Mouse (Mus musculus) limb, embryonic 15.5 days (tissue): ENCODE measurements around the gene Tacr2. TPM values are rescaled to one million over a fixed set of nuclear protein-coding genes. Genes with fewer than 3 reads are reported as not detected.

Experiments
- ATAC-seq: fragments of 200-750 bp; cut with Nextera tagmentation; 2 replicates; pipeline ENCODE4 v1.8.0; 2017; ENCODE audit warnings: low read depth, moderate TSS enrichment; ENCODE audit not compliant: insufficient number of reproducible peaks, low FRiP score, low TSS enrichment
- H3K27ac ChIP-seq: fragments of 300-500 bp; sonication (generic); 2 replicates; pipeline ENCODE4 v1.5.1; 2015; ENCODE audit warnings: moderate library complexity, mild to moderate bottlenecking, inconsistent platforms
- H3K27me3 ChIP-seq: fragments of 300-500 bp; sonication (generic); 2 replicates; pipeline ENCODE4 v1.6.1; 2015; ENCODE audit warnings: inconsistent platforms
- H3K36me3 ChIP-seq: fragments of 300-500 bp; sonication (generic); 2 replicates; pipeline ENCODE4 v1.6.1; 2015; ENCODE audit warnings: inconsistent platforms
- H3K4me1 ChIP-seq: fragments of 300-500 bp; sonication (generic); 2 replicates; pipeline ENCODE4 v1.6.1; 2015; ENCODE audit warnings: inconsistent platforms
- H3K4me2 ChIP-seq: fragments of 300-500 bp; sonication (generic); 2 replicates; pipeline ENCODE4 v1.6.1; 2015; ENCODE audit warnings: mild to moderate bottlenecking, inconsistent platforms
- H3K4me3 ChIP-seq: fragments of 300-500 bp; sonication (generic); 2 replicates; pipeline ENCODE4 v1.5.1; 2015; ENCODE audit warnings: mild to moderate bottlenecking, inconsistent platforms
- H3K9ac ChIP-seq: fragments of 300-500 bp; sonication (generic); 2 replicates; pipeline ENCODE4 v1.6.1; 2015; ENCODE audit warnings: inconsistent platforms
- H3K9me3 ChIP-seq: fragments of 300-500 bp; sonication (generic); 2 replicates; pipeline ENCODE4 v1.6.1; 2016; ENCODE audit warnings: inconsistent platforms
- whole genome bisulfite sequencing: fragments of 180-500 bp; shearing (Covaris S2); methylation state at CpG from one replicate; pipeline ENCODE4 v1.1.7; 2015; 5-methylcytosine and 5-hydroxymethylcytosine counted together
- polyA plus RNA-seq: library from polyadenylated mRNA; unstranded; fragments of >200 nt; fragmentation: Nextera tagmentation; extraction: Ambion mirVana; gene quantifications from 2 replicates; pipeline ENCODE4 v1.2.1, GENCODE M21; 2015

Tacr2 gene
- polyA plus RNA-seq, 1 experiment from 2014 or later, result not detected

GRCm38 (mm10) chr10:62221647-62222046 is 30.6 kb upstream of the Tacr2 start:
- no peak overlapping the region for H3K4me3 ChIP-seq
- H3K4me1 ChIP-seq, result 0 out of 2 replicates have a peak, but pooled peaks cover 3% of the 10 kb centered on the region
- no peak for ATAC-seq
- H3K9me3 ChIP-seq, result no peaks in the 10 kb centered on the region
- no peak overlapping the region for H3K27ac ChIP-seq
- H3K27me3 ChIP-seq, result no peaks in the 10 kb centered on the region
- no peaks in the 10 kb centered on the region for H3K36me3 ChIP-seq
- 70% methylated on average over 2 of the region's 2 CpGs for WGBS
- no peak overlapping the region for H3K9ac ChIP-seq
- H3K4me2 ChIP-seq, result no peak overlapping the region

- no peaks in the 10 kb centered on the region for H3K27me3 ChIP-seq
- 0 out of 2 replicates have a peak, but pooled peaks cover 3% of the 10 kb centered on the region for H3K4me1 ChIP-seq
- WGBS, result 72% methylated on average over 17 of the region's 17 CpGs
- no peaks in the 10 kb centered on the region for H3K36me3 ChIP-seq
- no peaks in the 10 kb centered on the region for H3K9me3 ChIP-seq
- no peak overlapping the region for H3K4me2 ChIP-seq
- no peak overlapping the region for H3K9ac ChIP-seq
- no peak overlapping the region for H3K27ac ChIP-seq
- H3K4me3 ChIP-seq, result no peak overlapping the region
- ATAC-seq, result no peak
Observed at GRCm38 (mm10) chr10:62222777-62223176, 29.5 kb upstream of the Tacr2 start.

- H3K9ac ChIP-seq, result no peak overlapping the region
- 0 out of 2 replicates have a peak, but pooled peaks cover 3% of the 10 kb centered on the region for H3K4me1 ChIP-seq
- H3K27me3 ChIP-seq, result no peaks in the 10 kb centered on the region
- no peak overlapping the region for H3K27ac ChIP-seq
- H3K36me3 ChIP-seq, result no peaks in the 10 kb centered on the region
- H3K4me2 ChIP-seq, result no peak overlapping the region
- ATAC-seq, result no peak
- H3K4me3 ChIP-seq, result no peak overlapping the region
- H3K9me3 ChIP-seq, result no peaks in the 10 kb centered on the region
- WGBS, result 61% methylated on average over 6 of the region's 6 CpGs
Observed at GRCm38 (mm10) chr10:62224231-62224630, 28.0 kb upstream of the Tacr2 start.

DNA sequence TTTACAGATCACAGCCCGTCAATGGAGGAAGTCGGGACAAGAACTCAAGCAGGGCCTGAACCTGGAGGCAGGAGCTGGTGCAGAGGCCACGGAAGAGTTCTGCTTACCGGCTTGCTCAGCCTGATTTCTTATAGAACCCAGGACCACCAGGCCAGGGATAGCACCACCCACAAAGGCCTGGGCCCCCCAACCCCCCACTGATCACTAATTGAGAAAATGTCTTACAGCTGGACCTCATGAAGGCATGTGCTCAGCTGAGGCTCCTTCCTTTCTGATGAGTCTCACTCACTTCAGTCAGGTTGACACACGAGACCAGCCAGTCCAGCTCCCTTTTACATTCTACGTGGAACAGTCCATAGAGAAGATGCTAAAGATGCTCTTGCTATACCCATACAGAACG is 26.4 kb upstream of the Tacr2 start:
- Histone ChIP-seq H3K27me3 (no peaks in the 10 kb centered on the region), H3K9ac (no peak overlapping the region), H3K27ac (no peak overlapping the region), H3K4me1 (peaks cover 8% of the 10 kb centered on the region), H3K9me3 (no peaks in the 10 kb centered on the region), H3K4me3 (no peak overlapping the region), H3K36me3 (no peaks in the 10 kb centered on the region), H3K4me2 (no peak overlapping the region)
- 61% methylated on average over 7 of the region's 7 CpGs for WGBS
- ATAC-seq, result no peak

DNA sequence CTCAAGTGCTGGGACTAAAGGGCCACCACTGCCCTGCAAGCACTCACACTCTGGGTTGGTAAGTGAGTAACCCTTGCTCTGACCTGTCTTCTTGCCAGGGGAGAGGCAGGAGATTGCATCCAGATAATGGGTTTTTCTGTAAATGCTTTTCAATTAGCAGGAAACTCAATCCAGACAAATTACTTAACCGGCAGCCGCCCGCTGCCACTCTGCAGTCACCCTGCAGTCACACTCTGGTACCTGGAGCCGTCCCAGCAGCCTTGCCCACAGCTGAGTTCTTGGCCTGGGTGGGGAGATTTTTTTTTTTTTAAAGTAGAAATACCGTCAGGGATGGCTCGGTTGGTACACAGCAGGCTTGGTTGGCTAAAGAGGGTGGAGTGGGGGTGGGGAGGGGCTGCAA is 24.1 kb upstream of the Tacr2 start:
- no peak overlapping the region for H3K4me3 ChIP-seq
- no peaks in the 10 kb centered on the region for H3K27me3 ChIP-seq
- H3K4me1 ChIP-seq, result peaks cover 10% of the 10 kb centered on the region
- WGBS, result 52% methylated on average over 6 of the region's 6 CpGs
- ATAC-seq, result no peak
- no peaks in the 10 kb centered on the region for H3K36me3 ChIP-seq
- H3K9me3 ChIP-seq, result no peaks in the 10 kb centered on the region
- no peak overlapping the region for H3K9ac ChIP-seq
- no peak overlapping the region for H3K27ac ChIP-seq
- no peak overlapping the region for H3K4me2 ChIP-seq

GRCm38 (mm10) chr10:62230708-62231394 is 21.4 kb upstream of the Tacr2 start, which contains the start of gene Tspan15:
TSS of gene Tspan15 (minus strand) at chr10:62231251.
- Histone ChIP-seq H3K27me3 (no peaks in the 10 kb centered on the region), H3K4me2 (peak within 1 kb of the TSS; percentile 96), H3K4me1 (peaks cover 10% of the 10 kb centered on the region), H3K9me3 (no peaks in the 10 kb centered on the region), H3K9ac (peak within 1 kb of the TSS; percentile 45), H3K27ac (no peak within 1 kb of the TSS), H3K4me3 (peak within 1 kb of the TSS; percentile 60), H3K36me3 (no peaks in the 10 kb centered on the region)
- peak; percentile 92 for ATAC-seq
- under 1% methylated on average over 59 of the region's 59 CpGs for WGBS

- Histone ChIP-seq H3K36me3 (no peaks in the 10 kb centered on the region), H3K27me3 (no peaks in the 10 kb centered on the region), H3K4me3 (peak overlapping the region; percentile 60), H3K4me1 (peaks cover 10% of the 10 kb centered on the region), H3K9ac (no peak overlapping the region), H3K27ac (no peak overlapping the region), H3K4me2 (peak overlapping the region; percentile 96), H3K9me3 (no peaks in the 10 kb centered on the region)
- 3% methylated on average over 13 of the region's 13 CpGs for WGBS
- no peak for ATAC-seq
Observed at GRCm38 (mm10) chr10:62231395-62231732, 20.9 kb upstream of the Tacr2 start.

GRCm38 (mm10) chr10:62231811-62232210 is 20.4 kb upstream of the Tacr2 start:
- no peak for ATAC-seq
- Histone ChIP-seq H3K36me3 (no peaks in the 10 kb centered on the region), H3K4me2 (no peak overlapping the region), H3K9ac (no peak overlapping the region), H3K27me3 (no peaks in the 10 kb centered on the region), H3K9me3 (no peaks in the 10 kb centered on the region), H3K27ac (no peak overlapping the region), H3K4me1 (peaks cover 10% of the 10 kb centered on the region), H3K4me3 (no peak overlapping the region)
- 76% methylated on average over 3 of the region's 3 CpGs for WGBS

DNA sequence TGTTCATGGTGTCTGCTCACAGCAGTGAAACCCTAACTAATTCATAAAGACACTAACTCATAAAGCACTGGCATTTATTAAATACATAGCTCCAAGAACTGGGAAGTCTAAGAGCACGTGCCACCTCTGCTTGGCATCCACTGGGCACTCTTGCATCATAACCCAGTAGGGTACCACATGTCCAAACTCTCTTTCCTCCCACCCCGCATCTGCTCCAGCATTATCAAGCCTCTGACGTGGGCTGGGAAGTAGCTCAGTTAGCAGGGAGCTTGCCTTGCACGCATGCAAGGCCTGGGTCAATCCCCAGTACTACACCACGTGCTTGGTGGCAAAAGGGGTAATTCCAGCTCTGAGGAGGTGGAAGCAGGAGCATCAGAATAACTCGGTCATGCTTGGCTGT is 16.1 kb upstream of the Tacr2 start:
- ATAC-seq, result no peak

DNA sequence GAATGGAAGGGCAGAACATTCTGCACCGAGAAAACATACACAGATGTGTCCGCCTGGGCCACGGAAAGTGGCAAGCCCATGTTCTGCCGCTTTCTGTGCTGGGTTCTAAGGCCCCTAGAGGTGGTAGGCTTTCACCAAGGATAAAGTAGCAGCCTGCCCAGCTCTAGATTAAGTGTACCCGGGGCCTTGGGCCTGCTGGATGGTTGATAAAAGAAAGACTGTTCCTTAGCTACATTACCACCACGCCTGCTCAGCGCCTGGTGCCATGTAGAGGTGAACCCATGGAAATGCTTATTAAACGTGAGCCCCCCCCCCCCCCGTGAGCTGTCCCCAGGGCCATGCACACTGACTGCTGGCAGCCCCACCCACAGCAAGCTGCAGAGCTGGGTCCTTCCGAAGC is 15.0 kb upstream of the Tacr2 start:
- Histone ChIP-seq H3K4me1 (no peaks in the 10 kb centered on the region), H3K27ac (no peak overlapping the region), H3K27me3 (no peaks in the 10 kb centered on the region), H3K36me3 (no peaks in the 10 kb centered on the region), H3K9ac (no peak overlapping the region), H3K4me3 (no peak overlapping the region), H3K4me2 (no peak overlapping the region), H3K9me3 (no peaks in the 10 kb centered on the region)
- WGBS, result 76% methylated on average over 10 of the region's 10 CpGs
- no peak for ATAC-seq

More for the DNA sequence above, 16.1 kb upstream of the Tacr2 start:
- H3K4me2 ChIP-seq, result no peak overlapping the region
- H3K9me3 ChIP-seq, result no peaks in the 10 kb centered on the region
- no peak overlapping the region for H3K9ac ChIP-seq
- H3K27ac ChIP-seq, result no peak overlapping the region
- 83% methylated on average over 6 of the region's 6 CpGs for WGBS
- H3K27me3 ChIP-seq, result no peaks in the 10 kb centered on the region
- no peaks in the 10 kb centered on the region for H3K36me3 ChIP-seq
- H3K4me3 ChIP-seq, result no peak overlapping the region
- 0 out of 2 replicates have a peak, but pooled peaks cover 3% of the 10 kb centered on the region for H3K4me1 ChIP-seq

- no peak overlapping the region for H3K4me3 ChIP-seq
- H3K27ac ChIP-seq, result no peak overlapping the region
- no peaks in the 10 kb centered on the region for H3K9me3 ChIP-seq
- H3K4me1 ChIP-seq, result no peaks in the 10 kb centered on the region
- 92% methylated on average over 3 of the region's 3 CpGs for WGBS
- no peak overlapping the region for H3K4me2 ChIP-seq
- H3K9ac ChIP-seq, result no peak overlapping the region
- ATAC-seq, result no peak
- H3K36me3 ChIP-seq, result no peaks in the 10 kb centered on the region
- no peaks in the 10 kb centered on the region for H3K27me3 ChIP-seq
Observed at GRCm38 (mm10) chr10:62238688-62239087, 13.6 kb upstream of the Tacr2 start.

DNA sequence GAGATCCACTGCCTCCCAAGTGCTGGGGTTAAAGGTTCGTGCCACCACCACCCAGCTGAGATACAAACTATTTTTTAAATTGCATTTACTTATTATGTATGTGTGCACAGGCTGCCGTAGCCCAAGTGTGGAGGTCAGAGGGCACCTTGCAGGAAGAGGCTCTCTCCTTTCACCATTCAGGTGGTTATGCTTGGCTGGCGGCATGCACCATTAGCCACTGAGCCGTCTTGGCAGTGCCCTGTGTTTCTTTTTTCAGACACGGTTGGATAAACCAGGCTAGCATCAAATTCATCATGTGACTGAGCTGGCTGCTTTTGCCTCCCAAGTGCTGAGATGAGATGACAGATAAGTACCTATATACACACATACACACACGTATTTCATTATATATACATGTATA is 13.0 kb upstream of the Tacr2 start:
- Histone ChIP-seq H3K27me3 (no peaks in the 10 kb centered on the region), H3K9ac (no peak overlapping the region), H3K9me3 (no peaks in the 10 kb centered on the region), H3K27ac (no peak overlapping the region), H3K36me3 (no peaks in the 10 kb centered on the region), H3K4me1 (no peaks in the 10 kb centered on the region), H3K4me2 (no peak overlapping the region), H3K4me3 (no peak overlapping the region)
- ATAC-seq, result no peak
- 62% methylated on average over 6 of the region's 6 CpGs for WGBS

DNA sequence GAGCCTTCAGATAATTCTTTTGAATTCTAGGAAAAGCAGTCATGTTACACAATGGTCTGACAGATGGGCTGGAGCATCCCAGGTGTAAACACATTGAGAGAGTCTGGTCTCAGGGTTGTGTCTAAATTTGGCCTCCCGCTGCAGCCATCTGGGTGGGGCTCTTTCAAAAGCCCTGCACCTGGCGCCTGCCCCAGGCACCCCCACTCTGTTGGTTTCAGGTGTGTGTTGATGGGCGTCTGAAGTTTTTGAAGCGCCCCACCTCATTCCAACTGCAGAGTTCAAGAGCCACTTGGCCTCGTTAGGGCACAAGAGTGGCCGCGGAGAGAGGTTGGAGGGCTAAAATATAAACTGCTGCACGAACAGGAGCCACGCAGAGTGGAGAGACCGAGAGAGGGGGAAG is 9.9 kb upstream of the Tacr2 start:
- Histone ChIP-seq H3K4me3 (no peak overlapping the region), H3K4me2 (no peak overlapping the region), H3K9ac (no peak overlapping the region), H3K27ac (no peak overlapping the region), H3K27me3 (no peaks in the 10 kb centered on the region), H3K4me1 (no peaks in the 10 kb centered on the region), H3K9me3 (no peaks in the 10 kb centered on the region), H3K36me3 (no peaks in the 10 kb centered on the region)
- ATAC-seq, result no peak
- WGBS, result 70% methylated on average over 10 of the region's 10 CpGs
